Mouse (Mus musculus) naive thymus-derived CD4-positive, alpha-beta T cell, adult 2 months (primary cell): ENCODE measurements around the gene Mfsd4b3.
"Not testable (repeated sequence)": the region's sequence is repeated elsewhere in the genome, so short reads cannot be mapped to it uniquely, and the experiment has no call there.

Experiments used
- DNase-seq: peaks from one replicate; pipeline ENCODE4 v3.0.0-alpha.2; 2011; ENCODE audit warnings: low read depth

The Mfsd4b3 gene

DNA sequence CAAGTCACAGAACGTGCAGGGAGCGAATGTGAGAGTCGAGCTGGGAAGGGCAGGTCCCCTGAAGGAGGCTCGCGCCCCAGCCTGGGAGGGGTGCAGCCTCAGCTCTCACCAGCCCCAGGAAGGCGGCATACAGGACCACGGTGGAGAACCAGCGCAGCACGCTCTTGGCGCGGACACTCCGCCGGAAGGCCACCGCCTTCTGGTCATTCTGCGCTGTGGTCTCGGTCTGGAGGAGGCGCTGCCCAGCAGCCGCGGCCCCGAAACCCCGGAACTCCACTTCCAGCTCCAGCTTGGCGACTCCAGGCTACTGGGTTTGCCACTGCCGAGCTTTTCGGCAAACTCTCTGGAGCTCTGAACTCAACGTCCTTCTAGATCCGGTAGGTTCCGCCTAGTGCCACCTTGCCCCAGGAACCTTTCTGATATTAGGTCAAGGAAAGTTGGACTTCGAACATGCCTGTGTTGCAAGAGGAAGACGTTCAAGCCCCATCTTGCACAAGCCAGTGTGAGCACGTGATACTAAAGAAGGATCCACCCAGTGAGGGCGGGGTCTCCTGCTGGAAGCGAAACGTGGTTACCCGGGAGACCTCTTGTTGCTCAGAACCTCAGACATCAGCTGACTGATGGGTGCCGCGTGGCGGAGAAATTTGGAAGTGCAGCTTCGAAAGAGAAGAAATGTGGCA, at the start of gene Mfsd4b3:
Mfsd4b3 (minus strand) TSS at position 393 of the 680 bp plus-strand sequence.
- DNase-seq: peak; percentile 97

DNA sequence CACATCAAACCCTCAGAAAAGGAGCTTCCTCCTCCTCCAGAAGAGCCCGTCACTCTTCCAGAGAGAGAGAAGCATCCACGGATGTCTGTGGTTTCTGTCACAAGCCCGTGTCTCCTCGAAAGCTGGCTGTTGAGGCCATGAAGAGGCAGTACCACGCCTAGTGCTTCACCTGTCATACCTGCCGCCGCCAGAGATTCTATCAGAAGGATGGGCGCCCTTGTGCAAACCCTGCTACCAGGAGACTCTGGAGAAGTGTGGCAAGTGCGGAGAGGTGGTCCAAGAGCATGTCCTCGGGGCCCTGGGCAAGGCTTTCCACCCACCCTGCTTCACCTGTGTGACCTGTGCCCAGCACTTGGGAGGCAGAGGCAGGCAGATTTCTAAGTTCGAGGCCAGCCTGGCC, 49.6 kb upstream of the Mfsd4b3 start:
- no peak for DNase-seq

GRCm38 (mm10) chr10:40008847-40009246, 48.9 kb upstream of the Mfsd4b3 start:
- not testable (repeated sequence) for DNase-seq

- DNase-seq: no peak
These were observed 48.0 kb upstream of the Mfsd4b3 start for GRCm38 (mm10) chr10:40007953-40008352.

GRCm38 (mm10) chr10:40006963-40007362, 47.0 kb upstream of the Mfsd4b3 start:
- peak; percentile 42 for DNase-seq

DNA sequence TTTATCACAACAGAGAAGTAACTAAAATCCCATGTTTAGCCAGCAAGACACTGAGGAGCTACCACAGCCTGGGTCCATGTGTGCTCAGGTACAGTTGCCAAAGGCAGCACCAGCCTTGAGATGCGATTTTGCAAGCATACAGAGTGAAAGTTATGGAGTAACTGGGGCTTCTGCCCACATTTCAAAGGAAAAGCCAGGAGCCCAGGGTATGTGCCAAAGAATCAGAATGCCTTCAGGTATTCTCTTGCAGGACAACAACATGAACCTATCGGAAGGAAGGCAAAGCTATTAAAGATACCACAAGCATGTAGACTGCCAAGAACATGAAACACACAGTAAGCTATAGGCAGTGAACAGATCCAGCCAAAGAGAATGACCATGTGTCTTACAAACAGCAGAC, 40.8 kb upstream of the Mfsd4b3 start:
- DNase-seq: no peak

DNA sequence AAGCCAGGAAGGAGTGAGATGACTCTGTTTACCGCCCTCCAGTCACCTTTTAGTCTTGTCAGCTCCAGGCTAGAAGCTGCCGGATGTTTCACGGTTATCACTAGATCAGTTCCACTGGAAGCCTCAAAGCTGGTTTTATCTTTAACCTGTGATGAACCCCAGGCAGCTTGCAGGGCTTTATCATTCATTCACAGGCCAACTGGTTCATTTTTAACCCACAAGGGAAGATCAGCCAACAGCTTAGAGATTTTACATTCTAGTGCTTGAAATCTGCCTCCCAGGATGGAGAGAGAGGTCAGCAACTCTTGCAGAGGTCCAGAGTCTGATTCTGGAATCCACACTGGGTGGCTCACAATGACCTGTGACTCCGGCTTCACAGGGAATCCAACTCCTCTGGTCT, 31.2 kb upstream of the Mfsd4b3 start:
- DNase-seq: peak; percentile 75

GRCm38 (mm10) chr10:39986466-39986865, 26.5 kb upstream of the Mfsd4b3 start, which contains the start of gene Mfsd4b5:
Gene Mfsd4b5 (minus strand): TSS chr10:39986646.
- no peak for DNase-seq

GRCm38 (mm10) chr10:39982604-39983003, 22.7 kb upstream of the Mfsd4b3 start:
- DNase-seq: no peak

DNA sequence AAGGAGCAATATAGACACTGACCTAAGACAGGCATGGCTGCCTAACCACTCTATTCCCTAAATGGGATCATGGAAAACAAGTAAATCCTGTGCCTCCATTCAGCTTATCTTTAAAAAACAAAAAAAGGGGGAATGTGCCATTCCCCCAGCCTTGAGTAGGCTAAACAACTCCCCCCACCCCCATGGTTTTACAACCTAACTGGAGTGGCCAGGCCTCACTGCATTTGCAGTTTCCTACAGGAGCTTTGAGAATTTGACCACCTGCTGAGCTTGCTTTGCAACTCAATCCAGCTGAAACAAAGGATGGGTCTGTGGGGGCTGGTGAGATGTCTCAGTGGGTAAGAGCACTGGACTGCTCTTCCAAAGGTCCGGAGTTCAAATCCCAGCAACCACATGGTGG, 18.3 kb upstream of the Mfsd4b3 start:
- DNase-seq: no peak

DNA sequence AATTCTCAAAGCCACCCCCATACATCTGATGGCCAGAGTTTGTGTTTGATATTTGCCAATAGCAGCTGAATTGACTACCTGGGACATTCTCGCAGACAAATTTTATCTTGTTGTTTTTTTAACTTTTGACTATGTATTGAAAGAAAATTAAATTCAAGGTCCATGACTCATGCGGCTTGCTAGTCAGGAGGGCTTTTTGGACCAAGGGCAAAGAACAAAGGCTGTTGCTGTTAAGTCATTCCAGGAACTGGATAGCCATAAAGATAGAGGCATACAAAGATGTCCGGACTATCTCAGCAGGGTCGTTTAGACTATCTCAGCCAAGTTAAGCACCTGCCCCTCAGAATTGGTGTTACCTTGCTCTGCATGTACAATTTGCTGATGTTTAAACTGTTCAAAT, 17.4 kb upstream of the Mfsd4b3 start:
- DNase-seq: no peak

DNA sequence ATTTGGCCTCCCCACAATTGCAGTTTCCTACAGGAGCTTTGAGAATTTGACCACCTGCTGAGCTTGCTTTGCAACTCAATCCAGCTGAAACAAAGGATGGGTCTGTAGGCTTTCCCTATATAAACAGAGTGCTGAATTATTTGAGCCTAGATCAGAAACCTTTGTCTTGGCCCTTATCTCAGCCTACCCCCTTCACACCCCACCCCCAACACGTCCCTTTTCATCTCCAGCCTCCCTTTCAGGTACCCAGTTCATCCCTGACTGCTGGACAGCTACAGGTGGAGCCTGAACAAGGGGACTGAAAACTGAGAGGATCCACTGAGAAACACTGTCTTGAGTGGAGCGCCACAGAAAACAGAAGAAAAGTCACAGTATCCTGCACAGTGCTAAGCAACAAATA, 15.8 kb upstream of the Mfsd4b3 start:
- DNase-seq: no peak

DNA sequence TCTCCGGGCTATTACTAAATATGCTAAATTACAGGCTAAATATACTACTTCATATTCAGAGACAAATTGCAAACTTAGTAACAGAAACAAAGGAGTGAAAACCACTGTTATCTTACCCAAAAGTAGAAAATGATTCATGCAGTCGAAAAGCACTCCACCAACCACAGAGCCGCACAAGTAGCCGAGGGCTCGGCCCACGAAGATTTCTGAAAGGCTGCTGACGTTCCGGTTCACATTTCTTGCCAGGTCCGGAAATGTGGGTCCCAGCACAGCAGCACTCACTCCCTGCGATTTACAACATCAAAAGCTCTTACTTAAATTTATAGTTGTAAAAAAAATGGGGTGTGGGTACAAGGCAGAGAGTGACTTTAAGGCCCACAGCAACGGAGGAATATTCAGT, 15.0 kb upstream of the Mfsd4b3 start:
- DNase-seq: peak; percentile 48

GRCm38 (mm10) chr10:39967512-39967911, 7.6 kb upstream of the Mfsd4b3 start:
- no peak for DNase-seq

DNA sequence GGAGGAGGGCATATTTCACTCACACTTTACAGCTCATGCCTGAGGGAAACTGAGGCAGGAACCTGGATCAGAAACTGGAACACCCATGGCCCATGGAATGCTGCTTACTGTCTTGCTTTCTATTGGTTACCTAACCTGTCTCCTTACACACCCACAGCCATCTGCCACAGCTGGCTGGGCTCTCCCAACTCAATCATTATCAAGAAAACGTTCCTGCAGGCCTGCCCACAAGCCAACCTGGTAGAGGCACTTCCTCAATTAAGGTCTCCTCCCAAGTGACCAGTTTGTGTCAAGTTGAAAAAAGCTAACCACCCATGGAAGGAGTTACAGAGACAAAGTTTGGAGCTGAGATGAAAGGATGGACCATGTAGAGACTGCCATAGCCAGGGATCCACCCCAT, 2.0 kb upstream of the Mfsd4b3 start:
- no peak for DNase-seq

DNA sequence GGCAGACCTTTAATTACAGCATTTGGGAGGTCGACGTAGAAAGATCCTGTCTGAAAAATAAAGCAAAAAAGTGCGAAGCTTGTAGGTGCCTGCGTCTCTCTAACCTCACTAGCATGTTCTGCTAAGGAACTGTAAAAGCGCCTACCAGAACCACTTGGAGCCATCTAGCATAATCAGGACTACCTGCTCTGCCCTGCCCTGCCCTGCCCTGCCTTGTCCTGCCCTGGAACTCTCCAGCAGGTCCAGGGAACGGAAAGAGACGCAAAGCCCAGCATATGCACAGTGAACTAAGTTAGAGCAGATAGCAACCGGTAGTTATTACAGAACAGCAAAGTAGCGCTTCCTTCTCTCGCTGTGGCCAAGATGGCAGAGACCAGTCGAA, 479 bp upstream of the Mfsd4b3 start:
- DNase-seq: no peak

- peak; percentile 58 for DNase-seq
These were observed 1.7 kb downstream of the Mfsd4b3 start for GRCm38 (mm10) chr10:39958266-39958665.

DNA sequence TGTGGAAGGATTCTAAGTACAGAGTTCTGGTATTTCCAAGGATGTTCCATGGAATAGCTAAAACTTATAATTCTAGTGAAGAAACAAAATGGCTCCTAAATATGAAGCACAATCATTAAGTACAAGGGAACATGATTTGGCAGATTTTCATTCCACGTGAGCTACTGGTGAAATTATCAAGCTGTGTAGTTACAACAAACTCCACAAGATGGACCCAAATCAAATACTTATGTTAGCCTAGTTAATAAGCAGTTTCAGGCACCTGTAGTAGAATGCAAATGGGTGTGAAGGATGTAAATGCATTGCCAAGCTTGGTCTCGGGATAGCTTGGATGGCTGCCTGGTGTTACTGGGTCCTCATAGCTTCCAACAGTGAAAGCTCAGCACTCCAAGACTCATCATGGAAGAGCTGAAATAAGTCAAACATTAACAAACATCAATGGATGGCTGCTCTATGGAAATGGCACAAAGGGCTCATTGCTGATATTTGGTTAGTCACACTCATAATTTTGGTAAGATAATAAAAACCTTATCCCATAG, 3.5 kb downstream of the Mfsd4b3 start:
- no peak for DNase-seq

- no peak for DNase-seq
These were observed 4.8 kb downstream of the Mfsd4b3 start for GRCm38 (mm10) chr10:39955163-39955562.

- DNase-seq: no peak
These were observed 10.5 kb downstream of the Mfsd4b3 start for GRCm38 (mm10) chr10:39949377-39949954.

GRCm38 (mm10) chr10:39947195-39947594, 12.8 kb downstream of the Mfsd4b3 start:
- DNase-seq: not testable (repeated sequence)

- no peak for DNase-seq
These were observed 23.4 kb downstream of the Mfsd4b3 start for GRCm38 (mm10) chr10:39936553-39936952.

DNA sequence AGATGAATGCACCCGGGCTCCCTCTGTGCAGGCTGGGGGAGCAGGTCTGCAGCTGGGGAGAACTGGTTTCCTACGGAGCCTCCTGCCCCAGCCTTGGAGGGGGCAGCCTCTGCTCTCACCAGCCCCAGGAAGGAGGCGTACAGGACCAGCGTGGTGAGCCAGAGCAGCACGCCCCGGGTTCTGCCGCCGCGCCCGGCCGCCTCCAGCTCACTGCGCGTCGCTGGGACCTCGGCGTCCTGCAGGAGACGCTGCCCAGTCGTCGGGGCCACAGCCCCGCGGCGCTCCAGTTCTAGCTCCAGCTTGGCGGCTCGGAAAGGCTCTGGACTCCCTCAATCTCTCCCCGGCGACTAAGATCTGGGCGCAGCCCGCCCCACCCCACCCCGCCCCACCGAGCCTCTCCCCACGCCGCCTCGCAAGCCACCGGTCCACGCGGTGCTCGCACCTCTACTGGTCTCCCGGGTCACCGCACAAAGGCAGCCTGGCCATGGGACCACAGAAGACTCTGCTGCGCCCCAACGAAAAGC, 33.3 kb downstream of the Mfsd4b3 start, which contains the start of gene Mfsd4b2:
Mfsd4b2 (minus strand) TSS at position 308 of the 524 bp plus-strand sequence.
- DNase-seq: no peak
